Mouse (Mus musculus): ENCODE results near the gene Usp43. TPM values are rescaled to one million over a fixed set of nuclear protein-coding genes. Genes with fewer than 3 reads are reported as not detected.
A peak's percentile ranks its signal among the peaks of the same experiment; 100 is the strongest.

Gene Usp43
- total RNA-seq, 1 experiment, result 1.1 TPM

GRCm38 (mm10) chr11:67923720-67924119, 1.8 kb upstream of the Usp43 start:
- peak; percentile 72 for TF ChIP-seq ZNF384 (IDR thresholded peaks at IDR 0.05; ENCODE audit: low read depth, low read length)
- no peak for TF ChIP-seq ZC3H11A (IDR thresholded peaks at IDR 0.05; ENCODE audit: borderline replicate concordance, low read depth, low read length)
- no peak for TF ChIP-seq CHD2 (IDR thresholded peaks at IDR 0.05; ENCODE audit: low read depth, low read length)
- Histone ChIP-seq H3K27ac (ENCODE audit: insufficient read depth, low read depth, low read length, poor library complexity, severe bottlenecking) (no peak overlapping the region), H3K9ac (ENCODE audit: insufficient read depth, low read depth, low read length, poor library complexity, severe bottlenecking) (no peak overlapping the region), H3K4me3 (ENCODE audit: insufficient read depth in 1 of 2, low read depth in 1 of 2, low read length in 2 of 2, poor library complexity in 1 of 2, severe bottlenecking in 1 of 2) (no peak overlapping the region), H3K36me3 (ENCODE audit: control insufficient read depth, insufficient read depth, low read length, poor library complexity, severe bottlenecking) (peaks cover 2% of the 10 kb centered on the region; the same call in 1 of the 2 replicates), H3K4me1 (ENCODE audit: control insufficient read depth in 2 of 2, insufficient read depth in 2 of 2, low read length in 2 of 2, poor library complexity in 1 of 2) (peaks cover 7 to 9% of the 10 kb centered on the region in 2 experiments), H3K9me3 (ENCODE audit: control insufficient read depth, insufficient read depth, low read depth, low read length) (no peaks in the 10 kb centered on the region)
- no peak for DNase-seq (ENCODE audit: low read depth, low spot score)
- in situ Hi-C loops (cut with MboI; ENCODE audit: low sequenced_read_pairs in 2 of 2, unreplicated experiment in 2 of 2), result no loop called here

- H3K4me3 ChIP-seq (ENCODE audit: insufficient read depth in 1 of 2, low read depth in 1 of 2, low read length in 2 of 2, poor library complexity in 1 of 2, severe bottlenecking in 1 of 2), result peak overlapping the region; percentile 82 to 89
- peak overlapping the region; percentile 79; the same call in 1 of the 2 replicates for H3K9ac ChIP-seq (ENCODE audit: insufficient read depth, low read depth, low read length, poor library complexity, severe bottlenecking)
- peaks cover 3 to 6% of the 10 kb centered on the region in 2 experiments for H3K4me1 ChIP-seq (ENCODE audit: control insufficient read depth in 2 of 2, insufficient read depth in 2 of 2, low read length in 2 of 2, poor library complexity in 1 of 2)
- no peak overlapping the region for H3K27ac ChIP-seq (ENCODE audit: insufficient read depth, low read depth, low read length, poor library complexity, severe bottlenecking)
- H3K9me3 ChIP-seq (ENCODE audit: control insufficient read depth, insufficient read depth, low read depth, low read length), result no peaks in the 10 kb centered on the region
- DNase-seq (ENCODE audit: low read depth, low spot score), result peak; percentile 71
- in situ Hi-C loops (cut with MboI; ENCODE audit: low sequenced_read_pairs in 2 of 2, unreplicated experiment in 2 of 2), result no loop called here
- TF ChIP-seq ZC3H11A (IDR thresholded peaks at IDR 0.05; ENCODE audit: borderline replicate concordance, low read depth, low read length) (no peak), ZNF384 (IDR thresholded peaks at IDR 0.05; ENCODE audit: low read depth, low read length) (no peak), CHD2 (IDR thresholded peaks at IDR 0.05; ENCODE audit: low read depth, low read length) (no peak), MAFK (IDR thresholded peaks at IDR 0.05; ENCODE audit: insufficient read depth, low read depth, low read length) (no peak)
- H3K36me3 ChIP-seq (ENCODE audit: control insufficient read depth, insufficient read depth, low read length, poor library complexity, severe bottlenecking), result peaks cover 2% of the 10 kb centered on the region; the same call in 1 of the 2 replicates
Measured at GRCm38 (mm10) chr11:67922755-67923125, 787 bp upstream of the Usp43 start.

GRCm38 (mm10) chr11:67921091-67921826, 694 bp downstream of the Usp43 start:
- H3K36me3 ChIP-seq (ENCODE audit: control insufficient read depth, insufficient read depth, low read length, poor library complexity, severe bottlenecking), result peaks cover 2% of the 10 kb centered on the region; the same call in 1 of the 2 replicates
- peak overlapping the region; percentile 79 for H3K9ac ChIP-seq (ENCODE audit: insufficient read depth, low read depth, low read length, poor library complexity, severe bottlenecking)
- no peaks in the 10 kb centered on the region for H3K9me3 ChIP-seq (ENCODE audit: control insufficient read depth, insufficient read depth, low read depth, low read length)
- H3K27ac ChIP-seq (ENCODE audit: insufficient read depth, low read depth, low read length, poor library complexity, severe bottlenecking), result no peak overlapping the region; the same call in 1 of the 2 replicates
- in situ Hi-C loops (cut with MboI; ENCODE audit: low sequenced_read_pairs in 2 of 2, unreplicated experiment in 2 of 2), result no loop called here
- H3K4me3 ChIP-seq (ENCODE audit: insufficient read depth in 1 of 2, low read depth in 1 of 2, low read length in 2 of 2, poor library complexity in 1 of 2, severe bottlenecking in 1 of 2), result peak overlapping the region; percentile 82 to 89
- peaks cover 0 to 2% of the 10 kb centered on the region in 2 experiments; a peak in 1 of 4 replicates for H3K4me1 ChIP-seq (ENCODE audit: control insufficient read depth in 2 of 2, insufficient read depth in 2 of 2, low read length in 2 of 2, poor library complexity in 1 of 2)
- TF ChIP-seq ZNF384 (IDR thresholded peaks at IDR 0.05; ENCODE audit: low read depth, low read length) (no peak), CHD2 (IDR thresholded peaks at IDR 0.05; ENCODE audit: low read depth, low read length) (no peak), ZC3H11A (IDR thresholded peaks at IDR 0.05; ENCODE audit: borderline replicate concordance, low read depth, low read length) (no peak), MAFK (IDR thresholded peaks at IDR 0.05; ENCODE audit: insufficient read depth, low read depth, low read length) (no peak), HCFC1 (IDR thresholded peaks at IDR 0.05; ENCODE audit: borderline replicate concordance, insufficient read depth, low read length) (no peak)
- DNase-seq (ENCODE audit: low read depth, low spot score), result peak; percentile 31

GRCm38 (mm10) chr11:67920226-67920960, 1.6 kb downstream of the Usp43 start:
- Histone ChIP-seq H3K36me3 (ENCODE audit: control insufficient read depth, insufficient read depth, low read length, poor library complexity, severe bottlenecking) (peaks cover 2% of the 10 kb centered on the region; the same call in 1 of the 2 replicates), H3K4me3 (ENCODE audit: insufficient read depth in 1 of 2, low read depth in 1 of 2, low read length in 2 of 2, poor library complexity in 1 of 2, severe bottlenecking in 1 of 2) (peak overlapping the region in 1 of 2 experiments; percentile 8; a peak in 1 of 4 replicates), H3K9ac (ENCODE audit: insufficient read depth, low read depth, low read length, poor library complexity, severe bottlenecking) (no peak overlapping the region), H3K27ac (ENCODE audit: insufficient read depth, low read depth, low read length, poor library complexity, severe bottlenecking) (no peak overlapping the region), H3K4me1 (ENCODE audit: control insufficient read depth in 2 of 2, insufficient read depth in 2 of 2, low read length in 2 of 2, poor library complexity in 1 of 2) (peaks cover 0 to 2% of the 10 kb centered on the region in 2 experiments; a peak in 1 of 4 replicates), H3K9me3 (ENCODE audit: control insufficient read depth, insufficient read depth, low read depth, low read length) (no peaks in the 10 kb centered on the region)
- TF ChIP-seq ZC3H11A (IDR thresholded peaks at IDR 0.05; ENCODE audit: borderline replicate concordance, low read depth, low read length) (no peak), HCFC1 (IDR thresholded peaks at IDR 0.05; ENCODE audit: borderline replicate concordance, insufficient read depth, low read length) (no peak), CHD2 (IDR thresholded peaks at IDR 0.05; ENCODE audit: low read depth, low read length) (no peak), MAFK (IDR thresholded peaks at IDR 0.05; ENCODE audit: insufficient read depth, low read depth, low read length) (no peak), ZNF384 (IDR thresholded peaks at IDR 0.05; ENCODE audit: low read depth, low read length) (no peak)
- in situ Hi-C loops (cut with MboI; ENCODE audit: low sequenced_read_pairs in 2 of 2, unreplicated experiment in 2 of 2), result no loop called here
- DNase-seq (ENCODE audit: low read depth, low spot score), result no peak

Data from ES-E14 (cell line).